Mouse (Mus musculus): Measurements from ENCODE around the gene Rufy3. TPM values are rescaled to one million over a fixed set of nuclear protein-coding genes. Genes with fewer than 3 reads are reported as not detected.

The Rufy3 gene
- total and polyA plus RNA-seq, 3 experiments = 13.6 to 22.3 (median 17.4) TPM

DNA sequence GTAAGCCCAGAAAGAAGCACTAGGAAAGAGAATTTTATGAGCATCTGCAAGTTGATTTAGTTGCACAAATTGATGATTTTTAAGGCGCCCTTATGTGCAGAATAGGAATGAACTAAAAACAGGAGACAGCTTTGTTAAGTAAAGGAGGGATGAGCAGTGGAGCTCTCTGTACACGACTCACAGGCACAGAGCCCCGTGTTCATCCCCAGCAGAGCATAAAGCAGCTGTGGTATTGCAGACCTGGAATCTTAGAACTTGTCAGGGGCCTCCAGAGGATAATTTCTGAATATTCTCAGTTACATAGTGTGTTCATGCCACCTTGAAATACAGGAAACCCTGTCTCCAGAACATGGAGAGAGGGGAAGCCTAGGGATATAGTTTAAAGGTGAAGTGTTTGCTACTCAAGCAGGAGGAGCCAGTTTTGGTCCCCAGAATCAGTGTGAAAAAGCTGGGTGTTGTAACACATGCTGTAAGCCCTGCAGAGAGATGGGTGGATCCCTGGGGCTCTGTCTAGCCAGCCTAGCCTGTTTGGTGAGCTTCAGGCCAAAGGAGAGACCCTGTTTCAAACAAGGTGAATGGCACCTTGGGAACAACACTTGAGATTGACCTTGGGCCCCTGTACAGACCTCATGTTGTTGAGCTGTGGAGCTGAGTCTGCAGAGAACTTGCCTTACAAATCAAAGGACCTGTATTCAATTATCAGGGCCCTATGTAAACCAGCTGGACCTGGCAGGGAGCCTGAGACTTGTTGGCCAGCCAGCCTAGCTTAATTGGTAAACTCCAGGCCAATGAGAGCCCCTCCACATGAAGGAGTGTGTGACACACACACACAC, 10.9 kb downstream of the Rufy3 start:
- TF ChIP-seq E2F4 (IDR thresholded peaks at IDR 0.05; ENCODE audit: insufficient replicate concordance, low read depth, low read length) = no peak
- TF ChIP-seq SIN3A (IDR thresholded peaks at IDR 0.05; ENCODE audit: low read length) = no peak
- TF ChIP-seq POLR2A (IDR thresholded peaks at IDR 0.05; ENCODE audit: low read depth, low read length) = no peak
- TF ChIP-seq ZMIZ1 (IDR thresholded peaks at IDR 0.05; ENCODE audit: low read depth, low read length) = no peak
- TF ChIP-seq JUN (IDR thresholded peaks at IDR 0.05; ENCODE audit: insufficient read depth, low read depth, low read length) = no peak
- TF ChIP-seq MAFK (IDR thresholded peaks at IDR 0.05; ENCODE audit: insufficient replicate concordance, low read length) = no peak
- no peak for TF ChIP-seq GABPA (IDR thresholded peaks at IDR 0.05; ENCODE audit: insufficient replicate concordance, low read depth, low read length)
- TF ChIP-seq MAX (IDR thresholded peaks at IDR 0.05; ENCODE audit: low read length) = no peak
- no peak for TF ChIP-seq IRF4 (IDR thresholded peaks at IDR 0.05; ENCODE audit: low read depth, low read length)
- peaks cover 10 to 48% of the 10 kb centered on the region in 2 experiments for H3K4me1 ChIP-seq (ENCODE audit: control insufficient read depth in 1 of 2, insufficient read depth in 2 of 2)
- H3K27me3 ChIP-seq (replicated peaks) = no peaks in the 10 kb centered on the region
- no peak overlapping the region for H3K4me2 ChIP-seq (ENCODE audit: insufficient read depth, low read depth, poor library complexity, severe bottlenecking)
- H3K4me3 ChIP-seq (replicated peaks in 1 of 3; ENCODE audit: low read depth in 2 of 3, low read length in 2 of 3, poor library complexity in 1 of 3) = no peak overlapping the region
- dilution Hi-C loops (cut with MboI; ENCODE audit: extremely low pct_ligation_motif_present, extremely low pct_unique_long_range_greater_than_20kb, low sequenced_read_pairs) = no loop called here
- H3K27ac ChIP-seq (ENCODE audit: insufficient read depth, low read depth) = no peak overlapping the region
- peaks cover 18% of the 10 kb centered on the region for H3K79me2 ChIP-seq (replicated peaks; ENCODE audit: control insufficient read depth, extremely low read depth, insufficient read depth, poor library complexity, severe bottlenecking)
- H3K9ac ChIP-seq (ENCODE audit: insufficient read depth, low read depth) = no peak overlapping the region
- in situ Hi-C loops (cut with MboI; ENCODE audit: low pct_ligation_motif_present, low pct_unique_long_range_greater_than_20kb, low sequenced_read_pairs) = no loop called here
- DNase-seq (ENCODE audit: extremely low read depth) = no peak
- no peaks in the 10 kb centered on the region for H3K9me3 ChIP-seq (replicated peaks; ENCODE audit: low read length)
- H3K36me3 ChIP-seq (replicated peaks in 1 of 2; ENCODE audit: control insufficient read depth in 1 of 2, insufficient read depth in 1 of 2, low read length in 1 of 2) = peaks cover 9 to 45% of the 10 kb centered on the region in 2 experiments

DNA sequence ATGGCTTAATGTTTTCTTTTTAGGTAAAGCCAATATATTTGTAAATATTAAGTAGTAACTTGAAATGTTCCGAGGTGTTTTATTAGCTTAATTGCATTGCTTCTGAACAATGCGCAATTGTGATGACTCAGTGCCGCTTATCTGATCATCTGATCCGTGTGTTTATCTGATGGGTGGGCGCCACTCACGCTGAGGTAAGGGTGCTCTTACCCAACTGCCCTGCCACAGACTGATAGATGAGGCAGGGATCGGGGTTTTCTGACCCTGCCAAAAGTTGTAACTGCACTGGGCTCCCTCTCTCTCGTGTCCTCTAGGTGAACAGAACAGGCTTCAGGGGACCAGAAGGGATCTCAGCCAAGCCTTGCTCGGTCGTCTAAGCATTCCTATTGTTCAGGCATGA, 15.8 kb downstream of the Rufy3 start:
- H3K79me2 ChIP-seq (replicated peaks; ENCODE audit: control insufficient read depth, extremely low read depth, insufficient read depth, poor library complexity, severe bottlenecking) = peaks cover 5% of the 10 kb centered on the region; the same call in 1 of the 2 replicates
- H3K27me3 ChIP-seq (replicated peaks) = no peaks in the 10 kb centered on the region
- DNase-seq (ENCODE audit: extremely low read depth) = no peak
- TF ChIP-seq EP300 (IDR thresholded peaks at IDR 0.05; ENCODE audit: low read length) (no peak), ZNF384 (IDR thresholded peaks at IDR 0.05; ENCODE audit: low read depth, low read length) (no peak), RCOR1 (conservative IDR thresholded peaks at IDR 0.05; ENCODE audit: low read depth, low read length) (no peak), MXI1 (IDR thresholded peaks at IDR 0.05; ENCODE audit: low read depth, low read length) (no peak), UBTF (IDR thresholded peaks at IDR 0.05; ENCODE audit: low read depth, low read length) (no peak), POLR2AphosphoS2 (IDR thresholded peaks at IDR 0.05; ENCODE audit: low read depth, low read length) (no peak)
- no peak overlapping the region for H3K9ac ChIP-seq (ENCODE audit: insufficient read depth, low read depth)
- peaks cover 7 to 61% of the 10 kb centered on the region in 2 experiments for H3K36me3 ChIP-seq (replicated peaks in 1 of 2; ENCODE audit: control insufficient read depth in 1 of 2, insufficient read depth in 1 of 2, low read length in 1 of 2)
- H3K9me3 ChIP-seq (replicated peaks; ENCODE audit: low read length) = no peaks in the 10 kb centered on the region
- dilution Hi-C loops (cut with MboI; ENCODE audit: extremely low pct_ligation_motif_present, extremely low pct_unique_long_range_greater_than_20kb, low sequenced_read_pairs) = no loop called here
- no peak overlapping the region for H3K4me2 ChIP-seq (ENCODE audit: insufficient read depth, low read depth, poor library complexity, severe bottlenecking)
- H3K27ac ChIP-seq (ENCODE audit: insufficient read depth, low read depth) = no peak overlapping the region
- in situ Hi-C loops (cut with MboI; ENCODE audit: low pct_ligation_motif_present, low pct_unique_long_range_greater_than_20kb, low sequenced_read_pairs) = no loop called here
- peaks cover 0 to 7% of the 10 kb centered on the region in 2 experiments; a peak in 2 of 4 replicates for H3K4me1 ChIP-seq (ENCODE audit: control insufficient read depth in 1 of 2, insufficient read depth in 2 of 2)
- H3K4me3 ChIP-seq (replicated peaks in 1 of 3; ENCODE audit: low read depth in 2 of 3, low read length in 2 of 3, poor library complexity in 1 of 3) = no peak overlapping the region

Measured in CH12.LX (cell line).